12 mouse cellular contexts compared by ENCODE assay signal in the genomic region with DNA sequence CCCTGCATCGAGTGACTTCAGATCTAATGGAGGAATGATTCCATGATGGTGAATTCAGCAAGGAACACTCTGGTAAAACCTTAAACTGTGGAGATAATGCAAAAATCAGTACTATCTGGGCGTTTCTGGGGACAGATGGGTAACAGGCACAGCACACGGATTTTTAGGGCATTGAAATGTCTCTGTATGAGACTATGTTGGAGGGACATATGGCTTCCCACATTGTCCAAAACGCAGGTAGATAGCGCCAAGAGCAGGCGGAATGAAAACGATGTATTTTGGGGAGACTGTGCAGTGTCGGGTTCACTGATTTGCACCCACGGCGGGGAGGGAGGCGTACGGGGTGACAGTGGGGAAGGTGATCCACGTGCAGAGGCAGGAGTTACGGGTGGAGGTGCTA.
"Had no signal": no experiment of that assay in that cellular context is flagged by ENCODE, and none has a peak within 500 bp of the region (broad histone marks: within the 10 kb centered on the region; RNA-seq: fewer than 3 reads in every experiment).

No protein-coding gene starts in this region.

- H3K4me1 ChIP-seq: midbrain, embryonic 12.5 days had no signal

- H3K36me3 ChIP-seq: limb, embryonic 12.5 days; midbrain, embryonic 12.5 days; neural tube, embryonic 13.5 days had no signal

- DNase-seq: kidney, adult 18-20 months; kidney, postnatal 10 days; kidney, postnatal 4 days; liver; lung, adult 18-20 months; retina, postnatal 1 day; thymus, postnatal 4 days had no signal

- H3K4me2 ChIP-seq: limb, embryonic 12.5 days; midbrain, embryonic 12.5 days; neural tube, embryonic 13.5 days had no signal

- ATAC-seq: midbrain, embryonic 16.5 days had no signal

- H3K9ac ChIP-seq: limb, embryonic 12.5 days; liver, embryonic 14.5 days; midbrain, embryonic 12.5 days; neural tube, embryonic 13.5 days had no signal

- H3K9me3 ChIP-seq: limb, embryonic 12.5 days; midbrain, embryonic 12.5 days; neural tube, embryonic 13.5 days had no signal

- H3K27ac ChIP-seq: liver, embryonic 14.5 days; midbrain, embryonic 12.5 days; neural tube, embryonic 13.5 days had no signal

- H3K4me3 ChIP-seq: limb, embryonic 12.5 days; midbrain, embryonic 12.5 days; neural tube, embryonic 13.5 days had no signal

- H3K27me3 ChIP-seq: limb, embryonic 12.5 days; midbrain, embryonic 12.5 days; neural tube, embryonic 13.5 days had no signal
